Mouse (Mus musculus) olfactory bulb, adult 2 months (tissue): ENCODE data around the gene Abhd17b.

Experiments used
- CTCF ChIP-seq: fragments of 200-500 bp; IDR thresholded peaks from 2 replicates; pipeline ENCODE4 v1.5.1; 2012; ENCODE audit warnings: low read depth, mild to moderate bottlenecking, low read length, moderate library complexity; ENCODE audit not compliant: insufficient read depth
- POLR2A ChIP-seq: fragments of 200-500 bp; IDR thresholded peaks from 2 replicates; pipeline ENCODE4 v1.6.1; 2012; ENCODE audit warnings: mild to moderate bottlenecking, low read depth, low read length, moderate library complexity; ENCODE audit not compliant: insufficient read depth

- TF ChIP-seq CTCF (no peak), POLR2A (no peak)
Observed at GRCm38 (mm10) chr19:21646142-21646541, 6.8 kb upstream of the Abhd17b start.
